Mouse (Mus musculus): ENCODE data around the gene Mcpt4.

DNA sequence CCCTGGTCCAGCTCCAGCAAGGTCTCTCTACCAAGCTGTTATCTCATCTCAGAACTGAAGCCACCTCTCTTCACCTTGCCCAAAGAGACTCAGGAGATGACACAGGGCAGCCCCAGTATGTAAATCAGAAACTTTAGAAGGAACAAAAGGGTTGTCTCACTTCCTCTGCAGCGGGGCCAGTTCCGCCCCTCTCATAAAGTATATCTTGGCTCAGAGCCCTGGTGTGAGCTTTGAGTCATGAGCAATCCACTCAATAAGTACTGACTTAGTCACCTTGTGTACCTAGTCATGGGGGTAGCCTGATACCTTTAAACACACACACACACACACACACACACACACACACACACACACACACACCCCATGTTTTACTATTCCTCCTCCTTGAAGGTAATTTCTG lies 27.7 kb downstream of the Mcpt4 start:
- no peak for TF ChIP-seq CTCF (IDR thresholded peaks at IDR 0.05; ENCODE audit: extremely low read depth, insufficient read length, insufficient replicate concordance, low read depth, low read length)
- TF ChIP-seq POLR2A (IDR thresholded peaks at IDR 0.05; ENCODE audit: low read depth, low read length), result no peak
